Mouse (Mus musculus) intestine, embryonic 15.5 days (tissue): ENCODE data around the gene Creld2. TPM values are rescaled to one million over a fixed set of nuclear protein-coding genes. Genes with fewer than 3 reads are reported as not detected.
A peak's percentile ranks its signal among the peaks of the same experiment; 100 is the strongest.

ENCODE experiments used
- ATAC-seq: fragments of 200-750 bp; cut with Nextera tagmentation; 2 replicates; pipeline ENCODE4 v1.8.0; 2017; ENCODE audit warnings: moderate TSS enrichment, moderate library complexity
- H3K27ac ChIP-seq: fragments of 300-500 bp; sonication (generic); 2 replicates; pipeline ENCODE4 v1.5.1; 2015; ENCODE audit warnings: mild to moderate bottlenecking, inconsistent platforms
- H3K27me3 ChIP-seq: fragments of 300-500 bp; sonication (generic); replicated peaks from 2 replicates; pipeline ENCODE4 v1.6.1; 2015; ENCODE audit warnings: inconsistent platforms
- H3K36me3 ChIP-seq: fragments of 300-500 bp; sonication (generic); 2 replicates; pipeline ENCODE4 v1.6.1; 2015; ENCODE audit warnings: inconsistent platforms
- H3K4me1 ChIP-seq: fragments of 300-500 bp; sonication (generic); replicated peaks from 2 replicates; pipeline ENCODE4 v1.6.1; 2015; ENCODE audit warnings: inconsistent platforms
- H3K4me2 ChIP-seq: fragments of 300-500 bp; sonication (generic); replicated peaks from 2 replicates; pipeline ENCODE4 v1.6.1; 2015; ENCODE audit warnings: mild to moderate bottlenecking, inconsistent platforms
- H3K4me3 ChIP-seq: fragments of 300-500 bp; sonication (generic); replicated peaks from 2 replicates; pipeline ENCODE4 v1.5.1; 2015; ENCODE audit warnings: inconsistent platforms
- H3K9ac ChIP-seq: fragments of 300-500 bp; sonication (generic); 2 replicates; pipeline ENCODE4 v1.6.1; 2015; ENCODE audit warnings: inconsistent platforms
- H3K9me3 ChIP-seq: fragments of 300-500 bp; sonication (generic); 2 replicates; pipeline ENCODE4 v1.6.1; 2016; ENCODE audit warnings: inconsistent platforms
- WGBS: fragments of 180-500 bp; shearing (Covaris S2); methylation state at CpG from one replicate; pipeline ENCODE4 v1.1.7; 2015; 5-methylcytosine and 5-hydroxymethylcytosine counted together
- polyA plus RNA-seq: library from polyadenylated mRNA; unstranded; fragments of >200 nt; fragmentation: Nextera tagmentation; extraction: Ambion mirVana; gene quantifications from 2 replicates; pipeline ENCODE4 v1.2.1, GENCODE M21; 2015

The Creld2 gene
- polyA plus RNA-seq, 1 experiment from 2014 or later: 97.9 TPM

DNA sequence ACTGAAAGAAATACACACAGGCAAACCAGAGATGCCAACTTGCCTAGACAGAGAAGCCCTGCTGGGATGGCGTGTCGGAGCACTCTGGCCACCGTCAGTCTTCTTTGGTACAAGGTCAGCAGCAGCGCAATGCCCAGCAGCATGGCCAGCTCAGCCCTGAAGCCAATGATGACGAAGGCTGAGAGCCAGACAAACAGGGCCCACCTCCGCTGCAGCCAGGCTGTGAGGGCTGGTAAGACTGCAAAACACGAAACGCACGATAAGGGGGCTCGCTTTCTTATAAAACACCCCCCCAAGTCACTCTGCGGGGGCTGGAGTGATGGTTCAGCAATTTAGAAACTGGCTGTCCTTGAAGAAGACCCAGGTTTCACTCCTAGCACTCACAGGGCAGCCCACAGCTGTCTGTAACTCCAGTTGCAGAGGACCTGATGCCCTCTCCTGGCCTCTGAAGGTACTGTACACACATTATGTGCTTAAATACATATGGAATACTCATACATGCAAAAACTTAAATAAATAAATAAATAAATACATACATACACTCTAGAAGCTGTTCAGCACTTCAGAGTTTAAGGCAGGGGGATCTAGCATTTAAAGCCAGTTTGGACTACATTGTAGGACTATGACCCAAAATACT lies 4.9 kb upstream of the Creld2 start:
- WGBS: 94% methylated on average over 11 of the region's 11 CpGs
- Histone ChIP-seq H3K27me3 (no peaks in the 10 kb centered on the region), H3K9ac (no peak overlapping the region), H3K4me1 (0 out of 2 replicates have a peak, but pooled peaks cover 2% of the 10 kb centered on the region), H3K9me3 (no peaks in the 10 kb centered on the region), H3K36me3 (peaks cover 8% of the 10 kb centered on the region; the same call in 1 of the 2 replicates), H3K4me2 (no peak overlapping the region), H3K27ac (no peak overlapping the region), H3K4me3 (no peak overlapping the region)
- no peak for ATAC-seq

DNA sequence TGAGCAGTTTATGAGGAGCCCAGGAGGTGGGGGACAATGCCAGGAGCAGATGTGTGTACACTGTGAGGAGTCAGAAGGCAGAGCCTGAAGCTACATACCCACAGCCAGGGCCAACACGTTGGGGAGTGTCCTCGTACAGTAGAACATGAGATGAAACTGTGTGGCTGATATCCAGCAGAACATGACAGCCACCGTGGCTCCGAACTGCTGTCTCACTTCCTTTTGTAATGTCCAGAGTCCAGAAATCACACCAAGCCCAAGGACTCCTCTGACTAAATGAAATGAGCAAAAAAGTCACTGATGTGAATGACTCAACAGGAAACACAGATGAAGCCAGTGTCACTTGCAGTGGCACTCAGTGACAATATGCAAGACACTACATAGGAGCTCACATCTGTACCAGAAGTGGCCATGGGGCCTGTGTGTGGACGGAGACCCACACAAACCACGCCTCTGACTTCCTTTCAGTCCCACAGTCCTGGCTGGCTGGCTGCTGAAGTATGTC lies 4.2 kb upstream of the Creld2 start:
- peaks cover 8% of the 10 kb centered on the region; the same call in 1 of the 2 replicates for H3K36me3 ChIP-seq
- no peak for ATAC-seq
- no peaks in the 10 kb centered on the region for H3K27me3 ChIP-seq
- 87% methylated on average over 6 of the region's 6 CpGs for WGBS
- no peak overlapping the region for H3K4me3 ChIP-seq
- no peak overlapping the region for H3K9ac ChIP-seq
- H3K9me3 ChIP-seq: no peaks in the 10 kb centered on the region
- peaks cover 4% of the 10 kb centered on the region for H3K4me1 ChIP-seq
- H3K27ac ChIP-seq: no peak overlapping the region
- no peak overlapping the region for H3K4me2 ChIP-seq

DNA sequence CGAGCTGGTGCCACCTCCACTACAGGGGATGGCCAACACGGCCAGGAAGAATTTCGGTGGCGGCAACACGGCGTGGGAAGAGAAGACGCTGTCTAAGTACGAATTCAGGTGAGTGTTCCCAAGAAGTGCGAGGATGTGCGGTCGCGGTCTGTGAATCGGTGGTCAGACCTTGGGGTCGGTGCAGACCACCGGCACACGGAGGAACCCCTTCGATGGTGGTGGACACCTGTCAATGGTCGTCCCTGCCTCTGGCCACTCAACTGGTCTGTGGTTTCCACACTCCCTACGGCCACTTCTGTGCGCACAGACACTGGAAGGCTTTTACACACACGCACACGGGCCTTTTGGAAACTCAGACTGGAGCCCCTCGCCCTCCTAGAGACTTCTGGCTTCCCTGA lies 459 bp downstream of the Creld2 start:
- Histone ChIP-seq H3K9me3 (no peaks in the 10 kb centered on the region), H3K27me3 (no peaks in the 10 kb centered on the region), H3K9ac (peak overlapping the region; percentile 84), H3K27ac (no peak overlapping the region), H3K4me3 (peak overlapping the region; percentile 92), H3K36me3 (peaks cover 13% of the 10 kb centered on the region; the same call in 1 of the 2 replicates), H3K4me1 (peaks cover 14% of the 10 kb centered on the region), H3K4me2 (peak overlapping the region; percentile 75)
- no peak; the same call in 1 of the 2 replicates for ATAC-seq
- WGBS: 2% methylated on average over 23 of the region's 23 CpGs

DNA sequence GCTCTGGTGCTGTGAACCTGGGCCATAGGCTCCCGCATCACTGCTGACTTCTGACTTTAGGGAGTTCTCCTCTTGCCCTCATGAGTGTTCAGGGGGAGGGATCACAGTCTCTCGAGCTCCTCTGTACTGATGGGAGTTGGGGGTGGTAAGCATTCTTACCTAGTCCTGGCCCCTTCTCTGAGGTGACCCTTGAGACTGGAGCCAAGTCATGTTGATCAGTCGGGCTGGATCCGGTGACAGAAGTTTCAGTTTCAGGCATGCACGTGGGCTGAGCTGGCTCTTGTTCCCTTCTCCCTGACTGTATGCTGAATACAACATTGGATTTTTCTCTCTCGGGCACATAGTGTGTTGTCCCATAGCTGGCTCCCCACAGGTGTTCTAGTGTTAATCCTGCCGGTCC lies 2.0 kb downstream of the Creld2 start:
- Histone ChIP-seq H3K4me1 (peaks cover 14% of the 10 kb centered on the region), H3K36me3 (peaks cover 10% of the 10 kb centered on the region), H3K27ac (no peak overlapping the region), H3K27me3 (no peaks in the 10 kb centered on the region), H3K4me2 (0 out of 2 replicates have a peak overlapping the region, but pooled peaks have one; percentile 9), H3K4me3 (no peak overlapping the region), H3K9me3 (no peaks in the 10 kb centered on the region), H3K9ac (no peak overlapping the region)
- ATAC-seq: no peak
- WGBS: 86% methylated on average over 7 of the region's 7 CpGs

DNA sequence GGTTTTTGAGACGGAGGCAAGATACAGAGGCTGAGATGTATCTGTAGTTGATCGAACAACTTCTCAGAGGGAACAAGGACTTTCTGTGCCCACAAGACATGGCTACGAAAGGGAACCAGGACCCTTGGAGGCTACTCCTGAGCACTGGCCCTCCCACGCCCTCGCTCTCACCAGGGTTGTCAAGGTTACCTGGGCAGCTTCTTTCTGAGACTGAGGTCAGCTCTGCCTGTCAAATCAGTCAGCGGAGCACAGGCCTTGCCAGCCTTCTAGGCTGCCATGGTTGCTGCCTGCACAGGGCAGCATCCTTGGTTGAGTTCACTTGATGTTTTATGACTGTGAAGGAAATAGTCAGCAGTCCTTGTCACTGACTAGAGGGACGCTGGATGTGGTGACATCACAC lies 3.1 kb downstream of the Creld2 start:
- Histone ChIP-seq H3K27me3 (no peaks in the 10 kb centered on the region), H3K4me3 (no peak overlapping the region), H3K9ac (no peak overlapping the region), H3K4me2 (no peak overlapping the region), H3K9me3 (no peaks in the 10 kb centered on the region), H3K4me1 (peaks cover 14% of the 10 kb centered on the region), H3K27ac (no peak overlapping the region), H3K36me3 (peaks cover 10% of the 10 kb centered on the region)
- WGBS: 93% methylated on average over 7 of the region's 7 CpGs
- no peak for ATAC-seq

DNA sequence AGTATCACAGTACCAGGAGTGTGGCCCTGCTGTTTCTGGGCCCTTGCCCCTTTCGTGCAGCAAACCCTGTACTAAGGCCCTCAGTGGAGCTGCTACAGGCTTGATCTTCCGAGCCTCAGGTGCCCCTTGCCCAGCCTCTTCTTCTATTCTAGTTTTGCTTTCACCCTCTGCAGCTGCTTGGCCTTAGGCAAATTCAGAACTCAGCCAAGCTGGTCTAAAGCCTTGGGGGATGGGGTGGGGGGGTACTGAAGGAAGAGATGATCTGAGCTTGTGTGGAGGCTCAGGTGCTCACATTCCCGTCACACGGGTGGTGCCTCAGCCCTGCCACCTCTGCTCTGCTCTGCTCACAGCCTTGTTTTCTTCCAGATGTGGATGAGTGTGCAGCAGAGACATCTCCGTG lies 3.9 kb downstream of the Creld2 start:
- H3K4me2 ChIP-seq: no peak overlapping the region
- H3K4me1 ChIP-seq: peaks cover 12% of the 10 kb centered on the region
- H3K9me3 ChIP-seq: no peaks in the 10 kb centered on the region
- no peak overlapping the region for H3K27ac ChIP-seq
- no peak for ATAC-seq
- H3K4me3 ChIP-seq: no peak overlapping the region
- no peaks in the 10 kb centered on the region for H3K27me3 ChIP-seq
- H3K36me3 ChIP-seq: peaks cover 10% of the 10 kb centered on the region
- no peak overlapping the region for H3K9ac ChIP-seq
- 90% methylated on average over 5 of the region's 5 CpGs for WGBS

DNA sequence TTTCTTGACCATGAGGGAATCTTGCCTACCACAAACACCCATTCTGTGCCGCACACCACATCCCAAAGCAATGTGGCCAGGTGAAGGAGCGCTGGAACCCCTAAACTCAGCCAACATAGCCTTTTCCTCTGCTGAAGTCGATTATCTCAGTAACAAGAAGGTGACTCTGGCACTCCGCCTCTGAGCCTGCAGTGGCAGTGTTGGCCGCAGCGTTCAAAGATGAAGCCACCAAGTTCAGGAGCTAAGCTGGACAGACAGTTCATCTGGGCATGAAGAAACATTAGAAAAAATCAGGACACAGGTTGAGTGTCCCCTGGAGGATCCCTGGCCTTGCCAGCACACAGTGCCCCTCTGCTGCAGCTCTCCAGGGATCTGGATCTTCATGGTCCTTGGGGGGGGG lies 8.0 kb downstream of the Creld2 start:
- Histone ChIP-seq H3K36me3 (peaks cover 10% of the 10 kb centered on the region), H3K4me1 (no peaks in the 10 kb centered on the region), H3K4me3 (no peak overlapping the region), H3K9ac (no peak overlapping the region), H3K27me3 (no peaks in the 10 kb centered on the region), H3K4me2 (no peak overlapping the region), H3K27ac (no peak overlapping the region), H3K9me3 (no peaks in the 10 kb centered on the region)
- WGBS: 86% methylated on average over 6 of the region's 6 CpGs
- no peak for ATAC-seq

DNA sequence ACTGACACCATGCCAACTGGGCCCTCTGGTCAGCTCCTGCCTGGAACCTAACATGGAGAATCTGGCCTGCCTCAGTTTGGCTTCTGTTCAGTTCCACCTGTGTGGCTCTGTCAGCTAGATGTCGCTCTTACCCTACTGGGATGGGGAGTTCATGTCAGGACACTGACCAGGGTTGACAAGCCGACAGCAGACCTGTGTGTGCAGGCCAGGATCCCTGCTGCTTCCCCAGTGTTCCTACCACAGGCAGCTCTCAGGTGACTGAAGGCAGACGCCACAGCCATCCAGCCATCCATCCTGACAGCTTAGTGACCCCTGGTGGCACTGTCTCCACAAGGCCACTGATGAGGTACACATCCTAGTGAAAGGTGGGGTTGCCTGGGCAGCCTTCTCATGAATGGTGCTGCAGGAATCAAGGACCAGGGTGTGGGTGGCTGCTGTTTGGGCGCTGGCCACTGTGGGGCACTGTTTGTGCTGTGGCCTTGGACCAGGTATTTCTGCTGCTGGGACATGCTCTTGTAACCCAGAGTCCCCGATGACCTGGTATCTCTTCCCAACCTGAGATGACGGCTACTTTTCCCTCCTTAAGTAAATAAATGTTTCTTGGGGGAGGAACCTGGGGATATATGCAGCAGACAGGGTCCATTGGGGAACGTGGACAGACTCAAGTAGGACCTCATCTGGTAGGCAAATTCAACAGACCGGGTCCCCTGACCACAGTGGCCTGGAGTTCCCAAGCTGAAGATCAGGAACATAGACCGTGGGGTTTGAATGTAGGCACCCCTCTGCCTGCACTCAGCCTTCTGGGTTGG lies 8.7 kb downstream of the Creld2 start:
- Histone ChIP-seq H3K9ac (no peak overlapping the region), H3K4me1 (no peaks in the 10 kb centered on the region), H3K4me3 (no peak overlapping the region), H3K36me3 (peaks cover 10% of the 10 kb centered on the region), H3K27me3 (no peaks in the 10 kb centered on the region), H3K4me2 (no peak overlapping the region), H3K27ac (no peak overlapping the region), H3K9me3 (no peaks in the 10 kb centered on the region)
- 25% methylated on average over 9 of the region's 9 CpGs for WGBS
- ATAC-seq: peak; percentile 73

DNA sequence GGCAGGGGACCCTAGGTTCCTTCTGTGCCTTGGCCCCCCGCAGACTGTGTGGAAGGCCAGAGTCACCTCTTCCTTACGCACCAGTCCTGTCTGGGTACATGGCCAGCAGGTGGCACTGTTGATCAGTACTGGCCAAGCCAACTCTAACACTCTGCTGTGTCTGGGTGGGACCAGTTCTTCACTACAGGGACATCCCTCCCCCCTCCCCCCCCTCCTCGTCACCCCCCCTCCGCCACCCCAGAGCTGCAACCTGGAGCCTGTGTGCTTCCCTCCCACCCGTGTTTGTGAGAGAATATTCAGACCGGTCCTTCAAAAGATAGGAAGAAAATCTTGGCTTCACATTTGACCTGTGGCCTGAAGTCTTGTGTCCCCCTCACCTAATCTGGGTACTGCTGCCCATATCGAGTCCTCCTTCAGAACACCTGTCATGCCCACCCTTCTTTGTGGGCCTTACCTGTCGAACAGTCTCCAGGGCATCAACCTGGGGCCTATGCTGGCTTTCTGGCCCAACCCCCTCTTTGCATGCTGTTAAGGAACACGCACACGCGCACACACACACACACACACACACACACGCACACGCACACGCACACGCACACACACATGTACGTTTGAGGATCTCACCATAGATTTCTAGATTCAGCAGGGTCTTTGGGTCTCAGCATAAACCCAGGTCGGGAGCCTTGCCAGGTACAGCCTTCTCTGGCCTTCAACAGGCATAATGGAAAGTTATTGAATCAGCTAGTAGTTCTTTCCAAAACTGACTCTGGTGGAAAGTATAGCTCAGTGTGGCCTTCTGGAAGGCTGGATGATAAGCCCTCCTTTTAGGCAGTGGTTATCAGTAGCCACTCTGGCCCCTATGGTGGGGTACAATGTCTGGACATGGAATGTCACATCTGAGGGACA lies 9.6 kb downstream of the Creld2 start:
- 53% methylated on average over 17 of the region's 17 CpGs for WGBS
- no peak overlapping the region for H3K27ac ChIP-seq
- H3K27me3 ChIP-seq: no peaks in the 10 kb centered on the region
- peak; percentile 90 for ATAC-seq
- H3K4me2 ChIP-seq: no peak overlapping the region
- no peaks in the 10 kb centered on the region for H3K9me3 ChIP-seq
- H3K4me1 ChIP-seq: no peaks in the 10 kb centered on the region
- H3K4me3 ChIP-seq: no peak overlapping the region
- no peak overlapping the region for H3K9ac ChIP-seq
- H3K36me3 ChIP-seq: peaks cover 8% of the 10 kb centered on the region

DNA sequence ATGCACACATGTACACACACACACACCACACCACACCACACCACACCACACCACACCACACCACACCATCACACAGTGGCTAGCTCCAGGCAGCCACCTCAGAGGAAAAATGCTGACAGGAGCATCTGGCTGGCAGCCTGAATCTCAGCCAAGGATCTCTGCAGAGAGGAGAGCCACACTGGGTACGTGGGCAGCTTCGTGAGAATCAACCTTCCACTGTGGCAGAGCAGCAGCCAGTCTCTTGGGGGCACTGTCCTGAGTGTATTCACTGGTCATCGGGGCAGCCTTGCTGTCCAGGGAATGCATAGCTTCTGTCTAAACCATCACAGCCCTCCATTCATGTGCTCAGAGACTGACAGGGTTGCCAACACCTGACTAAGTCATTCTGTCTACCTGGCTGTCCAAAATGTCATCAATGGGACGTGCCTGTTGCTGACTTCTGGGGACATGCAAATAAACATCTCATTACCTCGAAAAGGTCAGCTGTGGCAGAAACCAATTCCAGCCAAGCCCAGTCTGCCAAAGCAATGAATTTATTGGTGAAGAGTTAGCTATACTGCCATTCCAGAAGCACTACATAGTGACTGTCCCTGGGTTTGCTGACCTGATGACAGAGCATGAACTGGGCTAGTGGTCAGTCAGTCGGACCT lies 10.5 kb downstream of the Creld2 start:
- ATAC-seq: no peak
- Histone ChIP-seq H3K9me3 (no peaks in the 10 kb centered on the region), H3K36me3 (no peaks in the 10 kb centered on the region; the same call in 1 of the 2 replicates), H3K4me2 (no peak overlapping the region), H3K4me3 (no peak overlapping the region), H3K27ac (no peak overlapping the region), H3K9ac (no peak overlapping the region), H3K27me3 (no peaks in the 10 kb centered on the region), H3K4me1 (no peaks in the 10 kb centered on the region)
- WGBS: 82% methylated on average over 6 of the region's 6 CpGs

DNA sequence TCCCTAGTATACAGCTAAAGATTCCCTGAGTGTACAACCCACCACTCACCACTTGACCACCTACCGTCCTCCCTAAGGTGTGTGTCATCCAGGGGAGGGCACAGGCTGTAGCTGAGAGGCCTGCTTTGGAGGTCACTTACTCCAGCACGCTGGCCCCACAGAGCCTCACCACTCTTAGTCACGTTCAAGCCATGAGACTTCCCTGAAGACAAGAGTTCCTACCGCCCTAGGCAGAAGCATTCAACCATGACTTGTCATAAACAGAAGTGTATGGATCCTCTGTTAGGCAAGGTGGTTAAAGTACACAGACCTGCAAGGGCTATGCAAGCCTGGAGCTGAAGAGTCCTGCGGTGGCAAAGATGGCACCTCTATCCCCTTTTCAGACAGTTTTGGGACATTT lies 11.2 kb downstream of the Creld2 start:
- WGBS: 78% methylated on average over 5 of the region's 5 CpGs
- Histone ChIP-seq H3K4me3 (no peak overlapping the region), H3K9ac (no peak overlapping the region), H3K36me3 (no peaks in the 10 kb centered on the region; the same call in 1 of the 2 replicates), H3K4me1 (no peaks in the 10 kb centered on the region), H3K4me2 (no peak overlapping the region), H3K27me3 (no peaks in the 10 kb centered on the region), H3K27ac (no peak overlapping the region), H3K9me3 (no peaks in the 10 kb centered on the region)
- ATAC-seq: no peak
